Mouse (Mus musculus) CH12.LX (cell line): ENCODE data around the gene Tldc1. TPM values are rescaled to one million over a fixed set of nuclear protein-coding genes. Genes with fewer than 3 reads are reported as not detected.

Source experiments
- DNase-seq: peaks from one replicate; pipeline ENCODE4 v3.0.0-alpha.2; 2013; ENCODE audit errors: extremely low read depth
- H3K27ac ChIP-seq: 2 replicates; pipeline ENCODE4 v1.5.1; 2012; ENCODE audit warnings: low read depth, mild to moderate bottlenecking, control low read depth, moderate library complexity; ENCODE audit not compliant: insufficient read depth
- H3K27me3 ChIP-seq: replicated peaks from 2 replicates; pipeline ENCODE3; 2012; ENCODE audit warnings: inconsistent platforms
- H3K36me3 ChIP-seq, 2 experiments: replicated peaks in 1 of 2; 2 replicates each; pipeline versions ENCODE3 to v1.6.1; 2012; ENCODE audit warnings: inconsistent platforms in 1 of 2, low read length in 1 of 2, mild to moderate bottlenecking in 1 of 2, mixed read lengths in 1 of 2, moderate library complexity in 1 of 2; ENCODE audit not compliant: control insufficient read depth in 1 of 2, insufficient read depth in 1 of 2
- H3K4me1 ChIP-seq, 2 experiments: 2 replicates each; pipeline ENCODE4 v1.6.1; 2012; ENCODE audit warnings: inconsistent platforms in 1 of 2, moderate library complexity in 1 of 2; ENCODE audit not compliant: insufficient read depth in 2 of 2, control insufficient read depth in 1 of 2
- H3K4me2 ChIP-seq: 2 replicates; pipeline ENCODE4 v1.6.1; 2012; ENCODE audit warnings: low read depth, mild to moderate bottlenecking, control low read depth; ENCODE audit not compliant: poor library complexity, insufficient read depth, severe bottlenecking
- H3K4me3 ChIP-seq, 3 experiments: fragments of 150-350 bp in 1 of 3; sonication (generic) in 1 of 3; replicated peaks in 1 of 3; 2 replicates each; pipeline versions ENCODE3 to v1.5.1; 2011 to 2012; ENCODE audit warnings: low read depth in 2 of 3, low read length in 2 of 3, mild to moderate bottlenecking in 2 of 3, moderate library complexity in 2 of 3, control low read depth in 1 of 3, improper control_type of control experiment in 1 of 3, inconsistent platforms in 1 of 3, mixed read lengths in 1 of 3; ENCODE audit not compliant: poor library complexity in 1 of 3
- H3K79me2 ChIP-seq: replicated peaks from 2 replicates; pipeline ENCODE4 v1.6.1; 2012; ENCODE audit warnings: mild to moderate bottlenecking, moderate library complexity; ENCODE audit not compliant: control insufficient read depth, poor library complexity, insufficient read depth, severe bottlenecking; ENCODE audit errors: extremely low read depth
- H3K9ac ChIP-seq: 2 replicates; pipeline ENCODE4 v1.6.1; 2012; ENCODE audit warnings: low read depth, mild to moderate bottlenecking, control low read depth, moderate library complexity; ENCODE audit not compliant: insufficient read depth
- H3K9me3 ChIP-seq: replicated peaks from 2 replicates; pipeline ENCODE3; 2012; ENCODE audit warnings: low read length, inconsistent platforms, mixed read lengths
- BHLHE40 ChIP-seq: IDR thresholded peaks from 2 replicates; pipeline ENCODE4 v1.6.1; 2011; ENCODE audit warnings: mild to moderate bottlenecking, low read depth, low read length, improper control_type of control experiment
- CTCF ChIP-seq, 2 experiments: IDR thresholded peaks in 1 of 2; conservative IDR thresholded peaks in 1 of 2; 2 replicates each; pipeline ENCODE4 v1.5.1; 2011 to 2012; ENCODE audit warnings: low read depth in 2 of 2, low read length in 2 of 2, improper control_type of control experiment in 1 of 2, inconsistent platforms in 1 of 2, mild to moderate bottlenecking in 1 of 2, moderate library complexity in 1 of 2
- E2F4 ChIP-seq: IDR thresholded peaks from 2 replicates; pipeline ENCODE4 v1.6.1; 2011; ENCODE audit warnings: low read depth, low read length, improper control_type of control experiment; ENCODE audit not compliant: insufficient replicate concordance
- HCFC1 ChIP-seq: IDR thresholded peaks from 2 replicates; pipeline ENCODE4 v1.6.1; 2012; ENCODE audit warnings: low read depth, mild to moderate bottlenecking, inconsistent platforms, low read length, improper control_type of control experiment
- IRF4 ChIP-seq: IDR thresholded peaks from 2 replicates; pipeline ENCODE4 v1.6.1; 2014; ENCODE audit warnings: low read depth, mild to moderate bottlenecking, inconsistent platforms, low read length, improper control_type of control experiment
- JUND ChIP-seq: conservative IDR thresholded peaks from 2 replicates; pipeline ENCODE4 v1.6.1; 2011; ENCODE audit warnings: low read depth, low read length, improper control_type of control experiment
- MAX ChIP-seq: IDR thresholded peaks from 2 replicates; pipeline ENCODE4 v1.6.1; 2011; ENCODE audit warnings: low read length, improper control_type of control experiment
- MAZ ChIP-seq: IDR thresholded peaks from 2 replicates; pipeline ENCODE4 v1.6.1; 2012; ENCODE audit warnings: low read depth, mild to moderate bottlenecking, inconsistent platforms, low read length, improper control_type of control experiment, moderate library complexity
- MEF2A ChIP-seq: IDR thresholded peaks from 2 replicates; pipeline ENCODE4 v1.6.1; 2014; ENCODE audit warnings: low read depth, mild to moderate bottlenecking, inconsistent platforms, low read length, improper control_type of control experiment, borderline replicate concordance
- MXI1 ChIP-seq: IDR thresholded peaks from 2 replicates; pipeline ENCODE4 v1.6.1; 2011; ENCODE audit warnings: mild to moderate bottlenecking, low read depth, low read length, improper control_type of control experiment
- MYC ChIP-seq: IDR thresholded peaks from 2 replicates; pipeline ENCODE4 v1.6.1; 2011; ENCODE audit warnings: low read depth, mild to moderate bottlenecking, improper control_type of control experiment, low read length
- NELFE ChIP-seq: IDR thresholded peaks from 2 replicates; pipeline ENCODE4 v1.6.1; 2011; ENCODE audit warnings: low read depth, low read length, improper control_type of control experiment
- NRF1 ChIP-seq: IDR thresholded peaks from 2 replicates; pipeline ENCODE4 v1.6.1; 2014; ENCODE audit warnings: low read depth, mild to moderate bottlenecking, inconsistent platforms, low read length, improper control_type of control experiment, moderate library complexity
- PAX5 ChIP-seq: IDR thresholded peaks from 2 replicates; pipeline ENCODE4 v1.6.1; 2012; ENCODE audit warnings: low read length, inconsistent platforms, mixed read lengths
- RAD21 ChIP-seq: IDR thresholded peaks from 2 replicates; pipeline ENCODE4 v1.6.1; 2011; ENCODE audit warnings: low read depth, mild to moderate bottlenecking, low read length, improper control_type of control experiment, moderate library complexity
- SIN3A ChIP-seq: IDR thresholded peaks from 2 replicates; pipeline ENCODE4 v1.6.1; 2012; ENCODE audit warnings: low read length, improper control_type of control experiment, inconsistent platforms
- SMC3 ChIP-seq: IDR thresholded peaks from 2 replicates; pipeline ENCODE4 v1.6.1; 2011; ENCODE audit warnings: low read depth, low read length, improper control_type of control experiment
- TBP ChIP-seq: conservative IDR thresholded peaks from 2 replicates; pipeline ENCODE4 v1.6.1; 2011; ENCODE audit warnings: low read depth, low read length, improper control_type of control experiment
- TCF12 ChIP-seq: IDR thresholded peaks from 2 replicates; pipeline ENCODE4 v1.6.1; 2014; ENCODE audit warnings: low read depth, mild to moderate bottlenecking, inconsistent platforms, low read length, improper control_type of control experiment
- USF1 ChIP-seq: IDR thresholded peaks from 2 replicates; pipeline ENCODE4 v1.6.1; 2014; ENCODE audit warnings: low read depth, mild to moderate bottlenecking, inconsistent platforms, low read length, improper control_type of control experiment
- USF2 ChIP-seq: conservative IDR thresholded peaks from 2 replicates; pipeline ENCODE4 v1.6.1; 2011; ENCODE audit warnings: low read depth, low read length, improper control_type of control experiment
- ZC3H11A ChIP-seq: IDR thresholded peaks from 2 replicates; pipeline ENCODE4 v1.6.1; 2012; ENCODE audit warnings: low read depth, mild to moderate bottlenecking, inconsistent platforms, low read length, improper control_type of control experiment
- ZMIZ1 ChIP-seq: IDR thresholded peaks from 2 replicates; pipeline ENCODE4 v1.6.1; 2012; ENCODE audit warnings: low read depth, mild to moderate bottlenecking, inconsistent platforms, low read length, improper control_type of control experiment
- dilution Hi-C: fragments of 300-500 bp; cut with MboI; formaldehyde crosslinking; loops from 2 replicates; pipeline ENCODE4 v1.14.3; 2020; ENCODE audit warnings: low sequenced_read_pairs; ENCODE audit not compliant: extremely low pct_unique_long_range_greater_than_20kb, extremely low pct_ligation_motif_present
- in situ Hi-C: fragments of 300-500 bp; cut with MboI; formaldehyde crosslinking; loops from 3 replicates; pipeline ENCODE4 v1.14.3; 2019; ENCODE audit warnings: low sequenced_read_pairs, low pct_ligation_motif_present, low pct_unique_long_range_greater_than_20kb, mixed read lengths
- polyA plus RNA-seq: library from polyadenylated mRNA; unstranded; fragments of >175 nt; gene quantifications from 2 replicates; pipeline ENCODE4 v1.2.1, GENCODE M21; 2012; ENCODE audit warnings: low read depth; ENCODE audit not compliant: insufficient read length
- total RNA-seq, 2 experiments: library from RNA; depleted of rRNA; stranded (reverse); fragments of 300-350 nt in 1 of 2; fragments of >200 nt in 1 of 2; gene quantifications; 2 replicates each; pipeline ENCODE4 v1.2.3; 2012 to 2014

The Tldc1 gene
- total and polyA plus RNA-seq, 3 experiments = 3.8 to 10.4 (median 7.7) TPM

DNA sequence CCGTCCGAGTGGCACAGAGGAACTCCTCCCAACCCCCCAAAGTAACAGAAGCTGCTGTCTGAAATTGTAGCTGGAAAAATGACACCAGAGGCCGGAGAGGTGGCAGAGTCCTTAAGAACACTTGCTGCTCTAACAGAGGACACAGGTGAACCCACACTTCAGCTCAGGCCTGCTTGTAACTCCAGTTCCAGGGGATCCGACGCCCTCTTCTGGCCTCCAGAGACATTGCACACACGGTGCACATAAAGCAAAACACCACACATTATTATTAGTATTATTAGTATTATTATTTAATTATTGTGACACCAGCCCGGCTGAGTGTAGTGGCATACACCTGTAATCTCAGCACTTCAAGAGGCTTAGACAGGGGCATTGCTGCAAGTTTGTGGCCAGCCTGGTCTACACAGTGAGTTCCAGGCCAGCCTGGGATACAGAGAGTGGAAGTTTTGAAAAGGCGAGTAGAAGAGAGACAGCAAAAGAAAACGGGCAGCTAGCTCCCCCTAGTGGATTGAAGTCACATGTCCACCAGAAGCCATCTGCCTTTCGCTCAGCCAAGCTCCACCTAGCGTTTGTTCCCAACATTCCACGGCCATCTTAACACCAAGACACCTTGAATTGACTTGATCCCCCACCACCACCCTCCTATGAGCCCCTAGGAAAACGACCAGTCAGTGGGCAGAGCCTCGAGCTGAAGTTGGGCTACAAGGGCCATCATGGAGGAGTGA, 959 bp upstream of the Tldc1 start:
- dilution Hi-C loops (no loop called here), in situ Hi-C loops (loop anchor here (5.0 kb wide), 1 partner anchor 92 kb away; no protein-coding TSS in a partner anchor)
- H3K4me3 ChIP-seq = no peak overlapping the region
- no peaks in the 10 kb centered on the region for H3K9me3 ChIP-seq
- H3K79me2 ChIP-seq = no peaks in the 10 kb centered on the region
- H3K27ac ChIP-seq = no peak overlapping the region
- no peaks in the 10 kb centered on the region for H3K36me3 ChIP-seq
- peaks cover 8 to 41% of the 10 kb centered on the region in 2 experiments for H3K4me1 ChIP-seq
- peak overlapping the region; percentile 53 for H3K4me2 ChIP-seq
- DNase-seq = peak; percentile 92
- H3K9ac ChIP-seq = no peak overlapping the region
- peaks cover 2% of the 10 kb centered on the region for H3K27me3 ChIP-seq
- TF ChIP-seq NRF1 (peak; percentile 26; the same call in 1 of the 2 replicates), HCFC1 (no peak), MYC (peak; percentile 95), BHLHE40 (no peak), SMC3 (peak; percentile 92), RAD21 (peak; percentile 91), USF1 (peak; percentile 74), CTCF (conservative IDR thresholded peaks at IDR 0.05 in 1 of 2, IDR thresholded peaks at IDR 0.05 in 1 of 2; ENCODE audit: low read depth in 2 of 2, low read length in 2 of 2) (peak; percentile 95 to 99), PAX5 (no peak), MEF2A (peak; percentile 49; the same call in 1 of the 2 replicates), MAX (peak; percentile 96), JUND (no peak; the same call in 1 of the 2 replicates), TCF12 (0 out of 2 replicates have a peak, but pooled peaks have one; percentile 15), NELFE (peak; percentile 75; the same call in 1 of the 2 replicates), IRF4 (0 out of 2 replicates have a peak, but pooled peaks have one; percentile 40), ZC3H11A (0 out of 2 replicates have a peak, but pooled peaks have one; percentile 29), USF2 (peak; percentile 71), ZMIZ1 (no peak), E2F4 (no peak), TBP (no peak)
- TF ChIP-seq, all 38 proteins: peak for 13

- no peak overlapping the region; the same call in 1 of the 2 replicates for H3K27ac ChIP-seq
- no peaks in the 10 kb centered on the region for H3K9me3 ChIP-seq
- in situ Hi-C loops (loop anchor here (5.0 kb wide), 1 partner anchor 90 kb away; no protein-coding TSS in a partner anchor), dilution Hi-C loops (no loop called here)
- peaks cover 0 to 4% of the 10 kb centered on the region in 2 experiments for H3K36me3 ChIP-seq
- H3K79me2 ChIP-seq = no peaks in the 10 kb centered on the region
- DNase-seq = no peak
- H3K4me3 ChIP-seq = peak overlapping the region; percentile 72 to 90 (median 77)
- H3K9ac ChIP-seq = peak overlapping the region; percentile 84
- TF ChIP-seq SIN3A = no peak
- TF ChIP-seq BHLHE40 = 0 out of 2 replicates have a peak, but pooled peaks have one; percentile 18
- TF ChIP-seq MXI1 = no peak; the same call in 1 of the 2 replicates
- no peak for TF ChIP-seq IRF4
- no peak for TF ChIP-seq MAZ
- peaks cover 5 to 27% of the 10 kb centered on the region in 2 experiments; a peak in 2 of 4 replicates for H3K4me1 ChIP-seq
- peaks cover 2% of the 10 kb centered on the region for H3K27me3 ChIP-seq
- H3K4me2 ChIP-seq = peak overlapping the region; percentile 69
Observed at GRCm38 (mm10) chr8:119777765-119778164, 451 bp downstream of the Tldc1 start.
